Mouse (Mus musculus): Measurements from ENCODE around the gene Tmem121b. TPM values are rescaled to one million over a fixed set of nuclear protein-coding genes. Genes with fewer than 3 reads are reported as not detected.

Gene Tmem121b
- polyA plus RNA-seq, 1 experiment from 2014 or later: 0.12 TPM

GRCm38 (mm10) chr6:120442171-120442749 is 51.3 kb downstream of the Tmem121b start:
- 79% methylated on average over 4 of the region's 4 CpGs for WGBS
- H3K9me3 ChIP-seq: no peaks in the 10 kb centered on the region
- no peak for ATAC-seq (ENCODE audit: insufficient read depth, low FRiP score, low read depth)
- no peaks in the 10 kb centered on the region for H3K4me1 ChIP-seq
- no peak overlapping the region for H3K27ac ChIP-seq
- no peak overlapping the region for H3K9ac ChIP-seq
- H3K4me2 ChIP-seq: no peak overlapping the region
- H3K4me3 ChIP-seq (replicated peaks): no peak overlapping the region
- no peaks in the 10 kb centered on the region for H3K27me3 ChIP-seq (replicated peaks)
- peaks cover 17% of the 10 kb centered on the region for H3K36me3 ChIP-seq

Other genes starting within 250 kb of the Tmem121b start
- gene D330020A13Rik, start 199.4 kb downstream of the Tmem121b start, polyA plus RNA-seq (2015; fragmentation: Nextera tagmentation; extraction: Ambion mirVana): 0.21 and 0.40 TPM in 2 replicates
- 0.72 and 0.73 TPM in 2 replicates for gene B4galnt3, start 199.2 kb downstream of the Tmem121b start, polyA plus RNA-seq (2015; fragmentation: Nextera tagmentation; extraction: Ambion mirVana)
- gene Kdm5a, start 129.7 kb downstream of the Tmem121b start, polyA plus RNA-seq (2015; fragmentation: Nextera tagmentation; extraction: Ambion mirVana): 38.6 and 41.7 TPM in 2 replicates
- 20.6 and 22.8 TPM in 2 replicates for gene Ccdc77, start 129.4 kb downstream of the Tmem121b start, polyA plus RNA-seq (2015; fragmentation: Nextera tagmentation; extraction: Ambion mirVana)
- gene Il17ra, start 30.6 kb downstream of the Tmem121b start, polyA plus RNA-seq (2015; fragmentation: Nextera tagmentation; extraction: Ambion mirVana): 7.2 and 7.5 TPM in 2 replicates
- gene Hdhd5, start 37.5 kb upstream of the Tmem121b start, polyA plus RNA-seq (2015; fragmentation: Nextera tagmentation; extraction: Ambion mirVana): 15.2 and 20.5 TPM in 2 replicates
- 1.5 and 1.9 TPM in 2 replicates for gene Cecr2, start 172.6 kb upstream of the Tmem121b start, polyA plus RNA-seq (2015; fragmentation: Nextera tagmentation; extraction: Ambion mirVana)

Measured in stomach, embryonic 15.5 days (tissue).